Mouse (Mus musculus) CD4-positive helper T cell, adult 2 months (primary cell): ENCODE data around the gene Tgm6.
A peak's percentile ranks its signal among the peaks of the same experiment; 100 is the strongest.

Source experiments
- DNase-seq: peaks from one replicate; pipeline ENCODE4 v3.0.0-alpha.2; 2012; ENCODE audit warnings: low read depth, missing footprints, low spot score

Tgm6 gene

DNA sequence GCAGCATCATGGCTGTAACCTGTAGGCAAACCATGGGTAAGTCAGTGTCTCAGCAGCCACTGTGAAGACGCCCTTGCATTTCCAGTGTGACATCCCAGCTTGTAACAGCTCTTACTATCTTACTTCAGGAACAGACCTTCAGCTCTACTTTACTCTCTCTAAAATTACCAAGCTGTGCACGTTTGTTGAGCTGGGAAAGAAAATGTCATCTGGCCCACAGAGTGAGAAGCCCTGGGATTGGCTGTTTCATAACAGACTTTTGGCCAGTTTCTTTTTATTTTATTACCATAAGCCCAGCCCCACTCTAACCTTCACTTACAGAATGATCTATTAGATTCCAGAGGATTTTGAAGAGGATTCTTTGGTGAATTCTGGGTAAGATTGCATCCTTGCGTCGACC lies at the start of gene Tgm6:
Gene Tgm6, plus strand, starts transcription at position 301 of the 400 bp plus-strand sequence.
- DNase-seq = no peak

- DNase-seq = no peak
These were observed 44.0 kb upstream of the Tgm6 start for GRCm38 (mm10) chr2:130068228-130068627.

- no peak for DNase-seq
These were observed 41.8 kb upstream of the Tgm6 start for GRCm38 (mm10) chr2:130070396-130070795.

GRCm38 (mm10) chr2:130112804-130113203 lies 588 bp downstream of the Tgm6 start:
- no peak for DNase-seq

DNA sequence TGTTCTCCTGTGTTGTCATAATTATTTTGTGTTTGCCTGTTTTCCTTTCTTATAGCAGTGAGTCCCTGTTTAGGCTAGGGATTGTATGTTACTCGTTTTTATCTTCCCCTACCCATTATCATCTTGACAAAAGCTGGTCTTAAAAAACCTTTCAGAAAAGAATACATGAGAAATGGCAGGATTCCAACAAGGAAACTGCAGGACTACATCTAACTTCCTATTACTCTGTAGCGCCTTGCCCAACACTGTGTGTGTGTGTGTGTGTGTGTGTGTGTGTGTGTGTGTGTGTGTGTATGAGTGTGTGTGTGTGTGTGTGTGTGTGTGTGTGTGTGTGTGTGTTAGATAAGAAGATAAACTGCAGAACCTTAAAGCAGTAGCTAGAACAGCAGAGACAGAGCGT lies 1.2 kb downstream of the Tgm6 start:
- DNase-seq = no peak

DNA sequence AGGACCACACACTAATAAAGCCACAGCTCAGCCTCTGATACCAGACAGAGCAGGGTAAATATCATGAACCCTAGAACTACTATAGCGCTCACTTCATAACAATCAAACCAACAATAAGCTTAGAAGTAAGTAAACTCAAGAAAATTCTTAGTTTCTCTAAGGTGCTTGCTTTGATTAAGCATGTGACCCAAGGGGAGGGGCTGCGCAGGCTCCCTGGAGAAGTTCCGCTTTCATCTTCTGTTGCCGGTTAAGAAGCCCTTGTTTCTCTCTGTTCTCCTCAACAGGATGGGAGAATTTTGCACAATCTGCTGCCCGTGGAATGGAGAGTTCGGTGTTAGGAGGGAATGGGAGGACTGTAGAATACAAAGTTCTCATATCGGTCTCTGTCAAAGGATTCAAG lies 6.4 kb downstream of the Tgm6 start:
- DNase-seq = no peak

GRCm38 (mm10) chr2:130125279-130126059 lies 13.3 kb downstream of the Tgm6 start:
- DNase-seq = no peak

DNA sequence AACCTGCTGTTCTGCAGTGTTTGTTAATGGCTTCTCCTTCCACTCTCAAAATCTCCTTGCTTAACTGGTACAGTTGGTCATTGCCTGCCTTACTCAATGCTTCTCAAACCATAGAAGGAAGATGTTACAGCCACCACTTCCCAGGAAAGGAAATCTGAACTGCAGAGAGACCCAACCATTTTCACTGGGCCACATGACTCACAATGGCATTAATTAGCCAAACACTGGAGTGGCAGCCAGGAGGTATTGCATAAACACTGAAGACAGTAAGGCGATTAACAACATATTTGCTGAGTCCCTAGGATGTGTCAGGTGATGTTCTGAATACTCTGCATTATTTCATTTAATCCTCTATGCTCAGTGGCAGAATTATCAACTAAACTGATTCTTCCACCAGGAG lies 13.9 kb downstream of the Tgm6 start:
- DNase-seq = no peak

GRCm38 (mm10) chr2:130129687-130130086 lies 17.5 kb downstream of the Tgm6 start:
- no peak for DNase-seq

DNA sequence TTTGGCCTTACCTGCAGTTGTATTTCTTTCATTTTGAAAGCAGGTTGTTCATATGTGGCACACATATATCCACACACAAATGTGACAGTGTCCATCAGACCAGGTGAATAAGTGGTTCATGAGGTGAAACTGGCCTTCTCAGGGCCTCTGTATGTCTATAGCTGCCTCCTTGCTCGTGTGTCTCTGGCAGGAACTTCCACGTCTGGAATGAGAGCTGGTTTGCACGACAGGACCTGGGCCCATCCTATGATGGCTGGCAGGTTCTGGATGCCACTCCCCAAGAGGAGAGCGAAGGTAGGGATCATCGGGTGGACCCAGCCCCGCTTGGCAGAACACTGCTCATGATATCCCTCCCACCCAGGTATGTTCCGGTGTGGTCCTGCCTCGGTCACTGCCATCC lies 30.8 kb downstream of the Tgm6 start:
- no peak for DNase-seq

- DNase-seq = no peak
These were observed 32.6 kb downstream of the Tgm6 start for GRCm38 (mm10) chr2:130144703-130145324.

GRCm38 (mm10) chr2:130146089-130146668 lies 34.0 kb downstream of the Tgm6 start:
- DNase-seq = no peak

DNA sequence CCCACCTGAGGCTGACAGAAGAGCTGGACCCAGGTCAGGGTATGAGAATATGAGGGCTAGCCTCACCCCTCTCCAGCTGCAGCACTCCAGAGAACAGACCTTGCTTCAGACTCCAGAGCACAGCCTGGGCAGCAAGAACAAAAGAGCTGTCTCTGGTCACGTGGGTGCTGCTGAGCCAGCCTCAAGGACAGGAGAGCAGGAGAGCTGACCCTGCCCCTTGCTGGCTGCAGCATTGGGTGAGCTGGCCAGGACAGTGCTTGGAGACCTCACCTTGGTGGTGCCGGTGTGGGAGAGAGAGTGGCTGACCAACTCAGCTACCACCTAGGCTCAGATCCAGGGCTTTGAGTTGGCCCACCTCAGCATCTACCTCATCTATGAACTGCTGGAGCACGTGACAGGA lies 43.0 kb downstream of the Tgm6 start:
- no peak for DNase-seq

- DNase-seq = no peak
These were observed 43.6 kb downstream of the Tgm6 start for GRCm38 (mm10) chr2:130155851-130156250.

- DNase-seq = no peak
These were observed 45.2 kb downstream of the Tgm6 start for GRCm38 (mm10) chr2:130157231-130158087.

GRCm38 (mm10) chr2:130158088-130158437 lies 45.8 kb downstream of the Tgm6 start:
- DNase-seq = no peak

DNA sequence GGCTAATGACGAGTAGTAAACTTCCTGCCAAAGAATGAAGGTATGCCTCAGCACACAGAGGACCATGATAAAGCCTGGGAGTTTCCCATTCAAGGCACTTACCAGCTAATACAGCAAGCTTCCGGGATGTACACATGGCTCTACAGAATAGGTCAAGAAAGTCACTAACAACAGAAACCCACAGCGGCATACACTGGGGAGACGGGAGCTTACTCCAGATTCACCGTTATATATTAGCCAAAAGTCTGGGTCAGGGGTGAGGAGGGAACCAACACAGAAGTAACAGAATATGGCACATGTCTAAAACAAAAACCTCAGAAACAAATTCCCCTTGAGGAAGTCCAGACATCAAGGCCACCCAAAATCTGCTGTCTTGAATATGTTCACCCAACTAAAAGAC lies 50.5 kb downstream of the Tgm6 start:
- no peak for DNase-seq

DNA sequence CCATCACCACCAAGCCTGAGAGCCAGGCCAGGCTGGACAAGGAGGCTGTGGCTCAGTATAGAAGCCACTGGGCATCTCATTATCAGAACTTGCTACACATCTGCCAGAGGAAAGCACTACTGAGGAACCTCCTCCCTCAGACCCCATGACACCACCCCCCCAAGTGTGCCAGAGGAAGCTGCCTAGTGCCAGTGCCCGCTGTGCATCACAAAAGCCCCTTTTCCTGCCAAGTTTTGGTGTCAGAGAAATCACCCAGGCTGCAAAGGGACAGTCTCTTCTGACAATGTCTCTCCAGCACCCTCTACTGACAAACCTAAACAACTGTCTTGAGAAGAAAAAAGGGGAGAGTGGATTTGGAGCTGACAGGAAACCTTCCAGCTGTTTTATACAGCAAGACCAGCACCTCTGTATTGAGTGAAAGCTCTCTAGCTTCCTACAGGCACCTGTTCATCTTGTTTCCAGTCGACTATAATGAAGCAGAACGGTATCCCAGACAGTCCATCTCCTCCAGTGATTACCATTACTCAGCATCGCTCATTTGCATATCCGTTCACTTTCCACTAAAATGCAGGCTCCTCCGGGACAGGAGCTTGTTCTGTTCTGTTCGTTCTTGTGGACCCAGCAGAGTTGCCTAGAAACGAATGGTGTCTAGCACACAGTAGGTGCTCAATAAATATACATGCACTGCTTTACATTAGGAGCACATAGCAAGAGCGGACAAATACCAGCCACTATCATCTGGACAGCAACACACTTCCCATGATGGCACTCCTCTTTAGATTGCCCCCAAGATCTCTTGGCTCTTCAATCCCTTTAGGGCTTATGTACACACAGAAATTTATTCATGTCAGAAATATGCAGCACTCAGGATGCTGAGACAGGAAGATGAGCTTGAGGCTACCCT lies 54.3 kb downstream of the Tgm6 start:
- DNase-seq = no peak

DNA sequence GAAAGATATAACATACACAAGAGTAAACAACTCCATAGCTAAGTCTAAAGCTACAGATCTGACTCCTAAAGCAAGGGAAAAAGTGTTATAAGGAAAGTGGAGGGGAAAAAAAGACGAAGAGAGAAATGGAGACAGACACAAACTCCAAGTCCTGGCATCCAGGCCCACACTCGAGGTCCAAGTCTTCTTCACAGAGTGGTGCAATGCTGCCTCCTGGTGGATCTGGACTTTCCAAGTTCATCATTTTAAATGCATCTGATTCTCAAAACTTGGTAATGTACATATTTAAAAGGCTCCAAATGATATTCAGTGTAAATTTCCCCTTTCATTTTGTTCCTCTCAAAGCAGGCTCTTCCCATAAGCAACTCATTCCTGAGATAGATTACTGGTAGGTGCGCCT lies 55.6 kb downstream of the Tgm6 start:
- DNase-seq = peak; percentile 29

- DNase-seq = no peak
These were observed 59.5 kb downstream of the Tgm6 start for GRCm38 (mm10) chr2:130171674-130172073.

GRCm38 (mm10) chr2:130176820-130177219 lies 64.6 kb downstream of the Tgm6 start:
- no peak for DNase-seq
